Mouse (Mus musculus): Measurements from ENCODE around the gene Xrcc1. TPM values are rescaled to one million over a fixed set of nuclear protein-coding genes. Genes with fewer than 3 reads are reported as not detected.
A peak's percentile ranks its signal among the peaks of the same experiment; 100 is the strongest.
"Not testable (repeated sequence)": the region's sequence is repeated elsewhere in the genome, so short reads cannot be mapped to it uniquely, and the experiment has no call there.

Gene Xrcc1
- polyA plus RNA-seq, 1 experiment from 2014 or later = 169 TPM

GRCm38 (mm10) chr7:24512355-24512754, 33.7 kb upstream of the Xrcc1 start, which contains the start of gene AC161166.1:
TSS of gene AC161166.1 (minus strand) at chr7:24512455.
- 91% methylated on average over 7 of the region's 7 CpGs for WGBS
- Histone ChIP-seq H3K4me1 (peaks cover 13% of the 10 kb centered on the region), H3K27ac (replicated peaks) (no peak within 1 kb of the TSS), H3K4me3 (0 out of 2 replicates have a peak within 1 kb of the TSS, but pooled peaks have one; percentile 2), H3K36me3 (replicated peaks) (peaks cover 77% of the 10 kb centered on the region), H3K9me3 (no peaks in the 10 kb centered on the region), H3K27me3 (replicated peaks; ENCODE audit: low read depth, poor library complexity, severe bottlenecking) (no peaks in the 10 kb centered on the region)
- no peak for DNase-seq (ENCODE audit: low spot score)

GRCm38 (mm10) chr7:24516319-24516718, 29.8 kb upstream of the Xrcc1 start:
- H3K27ac ChIP-seq (replicated peaks); H3K4me3 ChIP-seq; H3K9me3 ChIP-seq; H3K27me3 ChIP-seq (replicated peaks; ENCODE audit: low read depth, poor library complexity, severe bottlenecking); DNase-seq (ENCODE audit: low spot score); H3K4me1 ChIP-seq: not testable (repeated sequence)
- H3K36me3 ChIP-seq (replicated peaks) = peaks cover 75% of the 10 kb centered on the region
- WGBS = 66% methylated on average over 8 of the region's 8 CpGs

GRCm38 (mm10) chr7:24517077-24517476, 29.0 kb upstream of the Xrcc1 start:
- Histone ChIP-seq H3K9me3 (no peaks in the 10 kb centered on the region), H3K27me3 (replicated peaks; ENCODE audit: low read depth, poor library complexity, severe bottlenecking) (no peaks in the 10 kb centered on the region), H3K4me3 (no peak overlapping the region), H3K4me1 (no peaks in the 10 kb centered on the region), H3K36me3 (replicated peaks) (peaks cover 68% of the 10 kb centered on the region), H3K27ac (replicated peaks) (no peak overlapping the region)
- DNase-seq (ENCODE audit: low spot score) = no peak
- WGBS = 41% methylated on average over 5 of the region's 5 CpGs

GRCm38 (mm10) chr7:24517654-24518053, 28.4 kb upstream of the Xrcc1 start:
- 46% methylated on average over 6 of the region's 6 CpGs for WGBS

GRCm38 (mm10) chr7:24519130-24519529, 27.0 kb upstream of the Xrcc1 start:
- Histone ChIP-seq H3K27ac (replicated peaks) (no peak overlapping the region), H3K9me3 (no peaks in the 10 kb centered on the region), H3K27me3 (replicated peaks; ENCODE audit: low read depth, poor library complexity, severe bottlenecking) (no peaks in the 10 kb centered on the region), H3K4me3 (no peak overlapping the region), H3K4me1 (no peaks in the 10 kb centered on the region), H3K36me3 (replicated peaks) (peaks cover 47% of the 10 kb centered on the region)
- no peak for DNase-seq (ENCODE audit: low spot score)
- 27% methylated on average over 3 of the region's 3 CpGs for WGBS

More at GRCm38 (mm10) chr7:24517654-24518053, 28.4 kb upstream of the Xrcc1 start:
- no peak for DNase-seq (ENCODE audit: low spot score)
- no peaks in the 10 kb centered on the region for H3K27me3 ChIP-seq (replicated peaks; ENCODE audit: low read depth, poor library complexity, severe bottlenecking)
- H3K27ac ChIP-seq (replicated peaks) = no peak overlapping the region
- H3K4me3 ChIP-seq = no peak overlapping the region
- H3K36me3 ChIP-seq (replicated peaks) = peaks cover 62% of the 10 kb centered on the region
- no peaks in the 10 kb centered on the region for H3K4me1 ChIP-seq
- no peaks in the 10 kb centered on the region for H3K9me3 ChIP-seq

DNA sequence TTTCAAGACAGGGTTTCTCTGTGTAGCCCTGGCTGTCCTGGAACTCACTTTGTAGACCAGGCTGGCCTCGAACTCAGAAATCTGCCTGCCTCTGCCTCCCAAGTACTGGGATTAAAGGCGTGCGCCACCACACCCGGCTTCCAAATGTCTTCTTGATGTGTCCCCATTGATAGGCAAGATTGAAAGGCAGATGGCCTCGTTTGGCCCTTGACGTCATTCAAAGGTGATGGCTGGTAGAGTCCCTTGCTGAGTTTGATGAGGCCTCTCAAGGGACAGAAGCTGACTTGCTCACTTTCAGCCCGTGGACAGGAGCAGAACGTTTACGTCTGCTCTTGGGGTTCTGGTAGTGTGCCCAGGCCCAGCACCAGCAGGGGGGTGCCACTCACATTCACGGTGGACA, 26.0 kb upstream of the Xrcc1 start:
- not testable (repeated sequence) for H3K27me3 ChIP-seq (replicated peaks; ENCODE audit: low read depth, poor library complexity, severe bottlenecking); H3K4me1 ChIP-seq; DNase-seq (ENCODE audit: low spot score); H3K27ac ChIP-seq (replicated peaks); H3K9me3 ChIP-seq; H3K4me3 ChIP-seq
- H3K36me3 ChIP-seq (replicated peaks) = peaks cover 38% of the 10 kb centered on the region
- WGBS = 91% methylated on average over 10 of the region's 10 CpGs

- Histone ChIP-seq H3K27me3 (replicated peaks; ENCODE audit: low read depth, poor library complexity, severe bottlenecking) (no peaks in the 10 kb centered on the region), H3K4me3 (no peak overlapping the region), H3K27ac (replicated peaks) (no peak overlapping the region), H3K36me3 (replicated peaks) (peaks cover 11% of the 10 kb centered on the region), H3K4me1 (peaks cover 7% of the 10 kb centered on the region; the same call in 1 of the 2 replicates), H3K9me3 (no peaks in the 10 kb centered on the region)
- no peak for DNase-seq (ENCODE audit: low spot score)
- WGBS = 54% methylated on average over 5 of the region's 5 CpGs
Observed at GRCm38 (mm10) chr7:24522805-24523204, 23.3 kb upstream of the Xrcc1 start.

GRCm38 (mm10) chr7:24523723-24524122, 22.4 kb upstream of the Xrcc1 start:
- 89% methylated on average over 6 of the region's 6 CpGs for WGBS
- H3K36me3 ChIP-seq (replicated peaks) = peaks cover 2% of the 10 kb centered on the region
- no peaks in the 10 kb centered on the region for H3K9me3 ChIP-seq
- H3K4me3 ChIP-seq = no peak overlapping the region
- H3K27me3 ChIP-seq (replicated peaks; ENCODE audit: low read depth, poor library complexity, severe bottlenecking) = no peaks in the 10 kb centered on the region
- DNase-seq (ENCODE audit: low spot score) = no peak
- no peak overlapping the region for H3K27ac ChIP-seq (replicated peaks)
- H3K4me1 ChIP-seq = peaks cover 7% of the 10 kb centered on the region; the same call in 1 of the 2 replicates

- Histone ChIP-seq H3K4me3 (no peak overlapping the region), H3K27ac (replicated peaks) (no peak overlapping the region), H3K36me3 (replicated peaks) (no peaks in the 10 kb centered on the region), H3K4me1 (peaks cover 16% of the 10 kb centered on the region), H3K9me3 (no peaks in the 10 kb centered on the region), H3K27me3 (replicated peaks; ENCODE audit: low read depth, poor library complexity, severe bottlenecking) (no peaks in the 10 kb centered on the region)
- WGBS = 82% methylated on average over 6 of the region's 6 CpGs
- DNase-seq (ENCODE audit: low spot score) = no peak
Observed at GRCm38 (mm10) chr7:24524978-24525377, 21.1 kb upstream of the Xrcc1 start.

DNA sequence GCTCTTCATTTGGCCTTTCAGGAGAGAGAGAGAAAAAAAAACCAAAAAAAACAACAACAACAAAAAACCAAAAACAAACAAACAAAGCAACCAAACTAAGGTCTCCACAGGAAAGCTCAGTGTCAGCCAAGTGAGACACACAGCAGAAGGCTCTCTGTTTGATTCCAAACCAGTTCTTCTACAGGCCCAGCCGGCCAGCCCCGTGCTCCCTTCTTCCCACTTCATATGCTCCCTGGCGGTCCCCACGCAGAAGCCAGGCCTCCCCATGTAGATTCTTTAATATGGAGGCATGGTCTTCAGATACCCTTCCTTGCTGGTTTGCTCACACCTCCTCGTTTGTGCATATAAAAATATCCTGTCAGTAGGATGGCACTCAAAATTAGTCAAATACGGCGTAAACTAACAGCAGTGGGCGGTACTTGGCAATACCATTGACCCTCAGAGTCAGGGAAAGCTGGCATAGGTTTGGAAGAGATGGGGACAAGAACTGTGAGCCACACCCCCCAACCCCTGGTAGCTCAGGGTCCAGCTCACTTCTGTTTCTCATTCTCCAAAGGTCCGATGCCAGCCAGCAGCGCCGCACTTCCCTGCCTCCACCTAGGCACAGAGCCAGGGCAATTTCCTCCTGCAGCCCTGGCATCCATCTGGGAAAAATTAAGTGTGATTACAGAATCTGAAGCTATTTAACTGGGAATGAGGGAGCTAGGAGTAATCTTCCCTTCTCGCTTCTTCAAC, 20.2 kb upstream of the Xrcc1 start:
- H3K27me3 ChIP-seq (replicated peaks; ENCODE audit: low read depth, poor library complexity, severe bottlenecking) = no peaks in the 10 kb centered on the region
- H3K36me3 ChIP-seq (replicated peaks) = no peaks in the 10 kb centered on the region
- no peak overlapping the region for H3K27ac ChIP-seq (replicated peaks)
- 85% methylated on average over 12 of the region's 12 CpGs for WGBS
- H3K4me3 ChIP-seq = no peak overlapping the region
- H3K4me1 ChIP-seq = peaks cover 16% of the 10 kb centered on the region
- DNase-seq (ENCODE audit: low spot score) = no peak
- no peaks in the 10 kb centered on the region for H3K9me3 ChIP-seq

DNA sequence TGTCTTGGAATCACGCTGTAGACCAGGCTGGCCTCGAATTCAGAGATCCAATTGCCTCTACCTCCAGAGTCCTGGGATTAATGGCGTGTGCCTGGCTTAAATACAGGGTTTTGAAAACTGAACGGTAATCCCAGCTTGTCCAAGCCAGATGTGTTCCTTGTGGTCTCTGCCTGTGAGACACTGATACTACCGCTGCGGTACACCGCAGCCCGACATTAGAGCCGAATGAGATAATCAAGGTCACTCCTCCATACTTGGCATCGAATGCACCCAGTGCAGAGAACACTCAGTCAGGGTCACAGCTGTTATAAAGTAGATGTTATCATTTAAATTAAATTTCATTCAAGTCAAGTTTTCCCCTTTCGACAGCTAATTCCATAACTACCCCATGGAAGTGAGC, 17.2 kb upstream of the Xrcc1 start:
- Histone ChIP-seq H3K4me3 (no peak overlapping the region), H3K36me3 (replicated peaks) (peaks cover 13% of the 10 kb centered on the region), H3K4me1 (peaks cover 42% of the 10 kb centered on the region), H3K27ac (replicated peaks) (no peak overlapping the region), H3K9me3 (no peaks in the 10 kb centered on the region), H3K27me3 (replicated peaks; ENCODE audit: low read depth, poor library complexity, severe bottlenecking) (peaks cover 20% of the 10 kb centered on the region)
- 91% methylated on average over 11 of the region's 11 CpGs for WGBS
- no peak for DNase-seq (ENCODE audit: low spot score)

DNA sequence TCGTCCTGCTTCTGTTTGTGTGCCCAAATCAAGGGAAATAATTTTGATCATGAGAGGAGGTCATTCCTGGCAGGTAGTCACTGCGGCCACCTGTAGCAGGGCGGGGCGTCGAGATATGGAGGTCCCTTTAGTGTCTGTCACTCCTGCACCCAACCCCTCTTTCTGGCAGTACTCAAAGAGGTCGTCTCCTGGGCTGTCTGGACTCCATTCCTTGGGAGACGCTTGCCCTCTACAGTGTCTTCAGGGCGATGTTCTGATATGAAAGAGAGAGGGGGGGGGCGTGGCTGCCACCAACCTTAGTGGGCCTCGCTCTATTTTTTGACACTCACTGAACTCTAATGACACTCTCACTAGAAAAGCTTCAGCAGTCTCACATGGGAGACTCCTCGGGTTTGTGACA, 16.5 kb upstream of the Xrcc1 start:
- Histone ChIP-seq H3K4me1 (peaks cover 47% of the 10 kb centered on the region), H3K36me3 (replicated peaks) (peaks cover 21% of the 10 kb centered on the region), H3K27me3 (replicated peaks; ENCODE audit: low read depth, poor library complexity, severe bottlenecking) (peaks cover 27% of the 10 kb centered on the region), H3K27ac (replicated peaks) (peak overlapping the region; percentile 91), H3K9me3 (no peaks in the 10 kb centered on the region), H3K4me3 (peak overlapping the region; percentile 77)
- WGBS = 64% methylated on average over 11 of the region's 11 CpGs
- no peak for DNase-seq (ENCODE audit: low spot score)
